Mouse (Mus musculus) brain, embryonic 14.5 days (tissue): ENCODE data around the gene Gxylt2. TPM values are rescaled to one million over a fixed set of nuclear protein-coding genes. Genes with fewer than 3 reads are reported as not detected.

ENCODE experiments used
- DNase-seq: peaks from one replicate; pipeline ENCODE4 v3.0.0-alpha.2; 2011; ENCODE audit warnings: low read depth
- CTCF ChIP-seq: fragments of 200-500 bp; IDR thresholded peaks from 2 replicates; pipeline ENCODE4 v1.5.1; 2012; ENCODE audit warnings: inconsistent platforms, mild to moderate bottlenecking, moderate library complexity, borderline replicate concordance; ENCODE audit not compliant: insufficient read depth, insufficient read length; ENCODE audit errors: extremely low read depth
- POLR2A ChIP-seq: fragments of 200-500 bp; IDR thresholded peaks from 2 replicates; pipeline ENCODE4 v1.6.1; 2012; ENCODE audit warnings: mild to moderate bottlenecking, inconsistent platforms, borderline replicate concordance; ENCODE audit not compliant: poor library complexity, insufficient read depth, insufficient read length, severe bottlenecking; ENCODE audit errors: extremely low read depth
- polyA plus RNA-seq: library from polyadenylated mRNA; depleted of rRNA; stranded (reverse); fragments of >200 nt; gene quantifications from 2 replicates; pipeline ENCODE4 v1.2.3, GENCODE M21; 2012

Gene Gxylt2
- polyA plus RNA-seq, 1 experiment, result 3.2 TPM

- TF ChIP-seq CTCF (no peak), POLR2A (no peak)
- DNase-seq, result no peak
Observed at GRCm38 (mm10) chr6:100811731-100812130, 107.2 kb downstream of the Gxylt2 start.

DNA sequence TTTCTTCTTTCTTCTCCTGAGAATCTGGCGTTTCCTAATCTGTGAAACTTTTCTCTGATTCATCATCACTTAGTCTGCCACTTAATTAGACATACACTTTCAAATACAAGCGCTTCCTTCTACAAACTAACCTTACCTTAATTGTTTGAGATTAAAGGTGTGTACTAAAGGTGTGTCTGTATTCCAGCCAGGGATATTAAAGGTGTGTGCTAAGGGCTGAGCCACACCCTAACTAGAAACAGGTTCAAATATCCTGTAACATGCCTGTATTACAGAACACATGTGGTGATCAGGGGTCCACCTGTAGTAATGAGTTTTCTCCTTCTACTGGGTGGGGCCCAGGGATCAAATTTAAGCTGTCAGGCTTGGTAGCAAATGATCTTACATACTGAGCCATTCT is 116.8 kb downstream of the Gxylt2 start:
- no peak for TF ChIP-seq CTCF
- DNase-seq, result no peak

DNA sequence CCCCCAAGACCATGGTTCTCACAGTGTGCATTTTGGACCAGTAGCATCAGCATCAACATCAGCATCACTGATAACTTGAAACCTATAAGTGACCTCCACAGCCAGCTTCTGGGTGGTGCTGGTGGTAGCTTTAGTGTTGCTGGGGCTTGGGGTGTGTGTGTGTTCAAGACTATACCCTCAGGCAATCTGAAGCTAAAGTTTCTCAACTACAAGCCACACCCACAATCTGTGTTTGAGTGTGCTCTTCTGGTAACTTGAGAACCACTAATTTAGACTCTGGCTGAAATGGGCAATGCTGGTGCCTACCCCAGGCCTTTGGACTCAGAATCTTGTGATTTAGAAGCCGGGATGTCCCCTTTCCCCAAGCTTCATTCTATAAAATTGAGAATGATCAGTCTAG is 118.8 kb downstream of the Gxylt2 start:
- TF ChIP-seq CTCF (no peak), POLR2A (no peak)
- no peak for DNase-seq

- TF ChIP-seq POLR2A (no peak), CTCF (no peak)
Observed at GRCm38 (mm10) chr6:100824381-100824965, 119.9 kb downstream of the Gxylt2 start.

GRCm38 (mm10) chr6:100826046-100826445 is 121.5 kb downstream of the Gxylt2 start:
- no peak for TF ChIP-seq CTCF
- TF ChIP-seq POLR2A, result no peak
- DNase-seq, result no peak

More at GRCm38 (mm10) chr6:100824381-100824965, 119.9 kb downstream of the Gxylt2 start:
- DNase-seq, result no peak

GRCm38 (mm10) chr6:100828565-100828964 is 124.0 kb downstream of the Gxylt2 start:
- no peak for DNase-seq
- TF ChIP-seq CTCF (no peak), POLR2A (no peak)

DNA sequence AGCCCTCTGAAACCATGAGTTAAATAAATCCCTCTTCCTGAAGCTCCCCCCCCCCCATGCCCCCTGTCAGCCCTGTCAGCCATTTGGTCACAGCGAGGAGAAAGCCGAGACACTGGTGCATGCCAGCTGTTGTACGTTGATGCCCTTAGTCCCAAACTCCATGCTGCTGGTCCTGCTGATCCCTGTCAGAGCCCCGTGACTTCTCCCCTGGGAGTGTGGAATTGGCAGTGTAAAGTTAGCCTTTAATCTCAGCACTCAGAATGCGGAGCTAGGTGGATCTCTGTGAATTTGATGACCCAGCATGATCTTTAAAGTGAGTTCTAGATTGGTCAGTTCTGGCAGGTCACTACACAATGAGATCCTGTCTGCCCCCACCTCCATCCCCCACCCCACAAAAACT is 125.2 kb downstream of the Gxylt2 start:
- DNase-seq, result no peak

DNA sequence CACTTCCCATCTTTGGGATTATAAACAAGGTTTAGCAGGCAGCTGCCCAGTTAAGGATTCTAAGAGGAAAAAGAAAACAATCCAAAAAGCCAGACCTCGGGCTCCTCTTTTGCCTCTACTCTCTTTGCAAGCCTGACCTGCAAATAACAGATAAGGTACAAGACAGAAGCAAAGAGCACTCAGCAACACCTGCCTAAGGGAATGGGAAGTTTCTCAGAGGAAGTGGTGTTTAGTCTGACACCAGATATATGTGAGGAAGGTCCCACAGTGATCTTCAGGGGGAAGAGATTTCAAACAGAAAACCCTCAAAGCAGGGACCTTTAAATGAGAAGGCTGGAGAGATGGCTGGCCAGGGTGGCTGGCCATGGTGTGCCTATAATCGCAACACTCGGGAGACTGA is 126.7 kb downstream of the Gxylt2 start:
- no peak for DNase-seq
- TF ChIP-seq POLR2A (no peak), CTCF (no peak)

More for the DNA sequence above, 125.2 kb downstream of the Gxylt2 start:
- TF ChIP-seq POLR2A (no peak), CTCF (no peak)

- DNase-seq, result no peak
- TF ChIP-seq CTCF (no peak), POLR2A (no peak)
Observed at GRCm38 (mm10) chr6:100831751-100832150, 127.2 kb downstream of the Gxylt2 start.

- TF ChIP-seq POLR2A, result no peak
- DNase-seq, result peak; percentile 97
Observed at GRCm38 (mm10) chr6:100833355-100833754, 128.8 kb downstream of the Gxylt2 start, which contains the start of gene Ppp4r2. Gene Ppp4r2 (plus strand): TSS chr6:100833622.

GRCm38 (mm10) chr6:100833811-100834481 is 129.4 kb downstream of the Gxylt2 start:
- TF ChIP-seq POLR2A (no peak; the same call in 1 of the 2 replicates), CTCF (peak; percentile 24; the same call in 1 of the 2 replicates)
- peak; percentile 77 for DNase-seq
